Mouse (Mus musculus) mature B cell (primary cell): ENCODE results near the gene Prss40.
"Not testable (repeated sequence)": the region's sequence is repeated elsewhere in the genome, so short reads cannot be mapped to it uniquely, and the experiment has no call there.

Source experiments
- in situ Hi-C: fragments of 300-500 bp; cut with MboI; formaldehyde crosslinking; loops from 2 replicates; pipeline ENCODE4 v1.14.3; 2019

The Prss40 gene

GRCm38 (mm10) chr1:34535043-34535698 lies 25.6 kb downstream of the Prss40 start, which contains the start of gene Cfc1:
Gene Cfc1 (plus strand): TSS chr1:34535648.
- in situ Hi-C loops: not testable (repeated sequence)

- in situ Hi-C loops: not testable (repeated sequence)
Measured at GRCm38 (mm10) chr1:34534574-34534973, 26.2 kb downstream of the Prss40 start.

- in situ Hi-C loops: no loop called here
Measured at GRCm38 (mm10) chr1:34523647-34524046, 37.1 kb downstream of the Prss40 start.

GRCm38 (mm10) chr1:34522850-34523244 lies 37.9 kb downstream of the Prss40 start:
- in situ Hi-C loops: no loop called here

- in situ Hi-C loops: no loop called here
Measured at GRCm38 (mm10) chr1:34522205-34522849, 38.4 kb downstream of the Prss40 start.

- in situ Hi-C loops: no loop called here
Measured at GRCm38 (mm10) chr1:34518259-34518658, 42.5 kb downstream of the Prss40 start.

GRCm38 (mm10) chr1:34517797-34518196 lies 42.9 kb downstream of the Prss40 start:
- in situ Hi-C loops: not testable (repeated sequence)

GRCm38 (mm10) chr1:34517297-34517696 lies 43.4 kb downstream of the Prss40 start:
- in situ Hi-C loops: not testable (repeated sequence)

GRCm38 (mm10) chr1:34516595-34516994 lies 44.1 kb downstream of the Prss40 start:
- in situ Hi-C loops: no loop called here

GRCm38 (mm10) chr1:34513068-34513467 lies 47.7 kb downstream of the Prss40 start:
- in situ Hi-C loops: no loop called here

- in situ Hi-C loops: no loop called here
Measured at GRCm38 (mm10) chr1:34511027-34511426, 49.7 kb downstream of the Prss40 start.

- in situ Hi-C loops: no loop called here
Measured at GRCm38 (mm10) chr1:34510575-34510981, 50.2 kb downstream of the Prss40 start.

- in situ Hi-C loops: no loop called here
Measured at GRCm38 (mm10) chr1:34507986-34508385, 52.8 kb downstream of the Prss40 start.

- in situ Hi-C loops: no loop called here
Measured at GRCm38 (mm10) chr1:34505970-34506551, 54.7 kb downstream of the Prss40 start.

GRCm38 (mm10) chr1:34505307-34505706 lies 55.4 kb downstream of the Prss40 start:
- in situ Hi-C loops: no loop called here

- in situ Hi-C loops: no loop called here
Measured at GRCm38 (mm10) chr1:34502991-34503390, 57.8 kb downstream of the Prss40 start.
